In genomic region chr17:75615335-75615734, GRCm38 (mm10) we compare ENCODE assay signal across 9 mouse cellular contexts.
A peak's percentile ranks its signal among the peaks of the same experiment; 100 is the strongest.
DNase-seq lines count a peak whose midpoint lies in the region; TF ChIP-seq lines count a peak whose summit lies in the region.
"Had no signal": no experiment of that assay in that cellular context is flagged by ENCODE, and none has a peak within 500 bp of the region (broad histone marks: within the 10 kb centered on the region; RNA-seq: fewer than 3 reads in every experiment).

No protein-coding gene starts in this region.

- no peak overlapping the region for H3K4me3 ChIP-seq in heart, embryonic 10.5 days
- H3K4me3 ChIP-seq in liver, adult 2 months (ENCODE audit: insufficient read depth, low read depth, low read length), result no peak overlapping the region
- H3K4me3 ChIP-seq: embryonic facial prominence, embryonic 13.5 days had no signal

- no peaks in the 10 kb centered on the region for H3K9me3 ChIP-seq in heart, embryonic 10.5 days
- H3K9me3 ChIP-seq: embryonic facial prominence, embryonic 13.5 days had no signal

- DNase-seq in heart, postnatal 4 days, result peak; percentile 38
- DNase-seq in heart, embryonic 10.5 days (ENCODE audit: low spot score), result no peak
- DNase-seq in urinary bladder, postnatal 25 days (ENCODE audit: low spot score), result peak; percentile 13
- no peak for DNase-seq in urinary bladder, postnatal 4 days (ENCODE audit: low spot score in 2 of 2)
- peak; percentile 24 for DNase-seq in embryo, embryonic 11 days
- peak; percentile 34 for DNase-seq in liver, adult 2 months (ENCODE audit: extremely low read depth, low read depth, low spot score)
- DNase-seq in thymus, postnatal 4 days, result peak; percentile 52
- no peak for DNase-seq in layer of hippocampus, adult 9-11 months

- TF ChIP-seq POLR2A in liver, adult 2 months (IDR thresholded peaks at IDR 0.05; ENCODE audit: extremely low read depth, insufficient read depth, low read length), result no peak

- no peaks in the 10 kb centered on the region for H3K27me3 ChIP-seq in heart, embryonic 10.5 days (ENCODE audit: insufficient read depth, poor library complexity, severe bottlenecking)
- no peaks in the 10 kb centered on the region for H3K27me3 ChIP-seq in liver, adult 2 months (ENCODE audit: control insufficient read depth, insufficient read depth, low read length)
- H3K27me3 ChIP-seq: embryonic facial prominence, embryonic 13.5 days had no signal

- 77% methylated on average over 2 of the region's 2 CpGs for WGBS in heart, embryonic 10.5 days
- WGBS in liver, adult 2 months, result 81% methylated on average over 2 of the region's 2 CpGs

- H3K4me1 ChIP-seq in heart, embryonic 10.5 days, result no peaks in the 10 kb centered on the region
- H3K4me1 ChIP-seq in liver, adult 2 months (ENCODE audit: control insufficient read depth, insufficient read depth, low read length), result no peaks in the 10 kb centered on the region
- H3K4me1 ChIP-seq: embryonic facial prominence, embryonic 13.5 days had no signal

- H3K27ac ChIP-seq in heart, embryonic 10.5 days, result no peak overlapping the region
- H3K27ac ChIP-seq in liver, adult 2 months (replicated peaks; ENCODE audit: insufficient read depth, low read depth, low read length), result no peak overlapping the region
- H3K27ac ChIP-seq: embryonic facial prominence, embryonic 13.5 days had no signal

- H3K36me3 ChIP-seq in heart, embryonic 10.5 days, result no peaks in the 10 kb centered on the region
- H3K36me3 ChIP-seq in liver, adult 2 months (ENCODE audit: control insufficient read depth, insufficient read depth, low read length), result no peaks in the 10 kb centered on the region
- H3K36me3 ChIP-seq: embryonic facial prominence, embryonic 13.5 days had no signal

- H3K79me2 ChIP-seq in liver, adult 2 months (ENCODE audit: control insufficient read depth, insufficient read depth, low read length), result no peaks in the 10 kb centered on the region

- TF ChIP-seq CTCF in liver, adult 2 months (IDR thresholded peaks at IDR 0.05; ENCODE audit: low read depth, low read length), result peak; percentile 59; the same call in 1 of the 2 replicates

- H3K9ac ChIP-seq in liver, adult 2 months (ENCODE audit: low read depth, low read length), result no peak overlapping the region
- H3K9ac ChIP-seq: embryonic facial prominence, embryonic 13.5 days had no signal

Comparison
In these comparisons a context has a peak if more than half of its experiments do, and no peak if none do; other contexts are left out.
1. DNase-seq: peak in heart, postnatal 4 days (single experiment), urinary bladder, postnatal 25 days (single experiment), embryo, embryonic 11 days (single experiment), liver, adult 2 months (single experiment) and thymus, postnatal 4 days (single experiment); none in heart, embryonic 10.5 days (single experiment), urinary bladder, postnatal 4 days (0 of 2) and layer of hippocampus, adult 9-11 months (single experiment).